Mouse (Mus musculus): ENCODE measurements around the gene Rpl29.

GRCm38 (mm10) chr9:106409096-106409495 lies 20.2 kb upstream of the Rpl29 start:
- TF ChIP-seq CTCF (IDR thresholded peaks at IDR 0.05; ENCODE audit: extremely low read depth, insufficient read depth, low read length) (no peak), POLR2A (IDR thresholded peaks at IDR 0.05; ENCODE audit: extremely low read depth, insufficient read depth, low read length) (no peak)
